Mouse (Mus musculus) CH12.LX (cell line): ENCODE measurements at regions not wholly inside any gene's neighbourhood (a gene's known extent, or its start where the extent isn't known, plus 50 kb on each side); places are given as distances from the start of the nearest gene placed in this dataset.

ENCODE experiments used
- DNase-seq: peaks from one replicate; pipeline ENCODE4 v3.0.0-alpha.2; 2013; ENCODE audit errors: extremely low read depth
- H3K27ac ChIP-seq: 2 replicates; pipeline ENCODE4 v1.5.1; 2012; ENCODE audit warnings: low read depth, mild to moderate bottlenecking, control low read depth, moderate library complexity; ENCODE audit not compliant: insufficient read depth
- H3K27me3 ChIP-seq: replicated peaks from 2 replicates; pipeline ENCODE3; 2012; ENCODE audit warnings: inconsistent platforms
- H3K36me3 ChIP-seq, 2 experiments: replicated peaks in 1 of 2; 2 replicates each; pipeline versions ENCODE3 to v1.6.1; 2012; ENCODE audit warnings: inconsistent platforms in 1 of 2, low read length in 1 of 2, mild to moderate bottlenecking in 1 of 2, mixed read lengths in 1 of 2, moderate library complexity in 1 of 2; ENCODE audit not compliant: control insufficient read depth in 1 of 2, insufficient read depth in 1 of 2
- H3K4me1 ChIP-seq, 2 experiments: 2 replicates each; pipeline ENCODE4 v1.6.1; 2012; ENCODE audit warnings: inconsistent platforms in 1 of 2, moderate library complexity in 1 of 2; ENCODE audit not compliant: insufficient read depth in 2 of 2, control insufficient read depth in 1 of 2
- H3K4me2 ChIP-seq: 2 replicates; pipeline ENCODE4 v1.6.1; 2012; ENCODE audit warnings: low read depth, mild to moderate bottlenecking, control low read depth; ENCODE audit not compliant: poor library complexity, insufficient read depth, severe bottlenecking
- H3K4me3 ChIP-seq, 3 experiments: fragments of 150-350 bp in 1 of 3; sonication (generic) in 1 of 3; replicated peaks in 1 of 3; 2 replicates each; pipeline versions ENCODE3 to v1.5.1; 2011 to 2012; ENCODE audit warnings: low read depth in 2 of 3, low read length in 2 of 3, mild to moderate bottlenecking in 2 of 3, moderate library complexity in 2 of 3, control low read depth in 1 of 3, improper control_type of control experiment in 1 of 3, inconsistent platforms in 1 of 3, mixed read lengths in 1 of 3; ENCODE audit not compliant: poor library complexity in 1 of 3
- H3K79me2 ChIP-seq: replicated peaks from 2 replicates; pipeline ENCODE4 v1.6.1; 2012; ENCODE audit warnings: mild to moderate bottlenecking, moderate library complexity; ENCODE audit not compliant: control insufficient read depth, poor library complexity, insufficient read depth, severe bottlenecking; ENCODE audit errors: extremely low read depth
- H3K9ac ChIP-seq: 2 replicates; pipeline ENCODE4 v1.6.1; 2012; ENCODE audit warnings: low read depth, mild to moderate bottlenecking, control low read depth, moderate library complexity; ENCODE audit not compliant: insufficient read depth
- H3K9me3 ChIP-seq: replicated peaks from 2 replicates; pipeline ENCODE3; 2012; ENCODE audit warnings: low read length, inconsistent platforms, mixed read lengths
- BHLHE40 ChIP-seq: IDR thresholded peaks from 2 replicates; pipeline ENCODE4 v1.6.1; 2011; ENCODE audit warnings: mild to moderate bottlenecking, low read depth, low read length, improper control_type of control experiment
- CHD2 ChIP-seq: IDR thresholded peaks from 2 replicates; pipeline ENCODE4 v1.6.1; 2011; ENCODE audit warnings: low read length, improper control_type of control experiment
- ELF1 ChIP-seq: IDR thresholded peaks from 2 replicates; pipeline ENCODE4 v1.6.1; 2014; ENCODE audit warnings: low read depth, mild to moderate bottlenecking, inconsistent platforms, low read length, improper control_type of control experiment
- EP300 ChIP-seq: IDR thresholded peaks from 2 replicates; pipeline ENCODE4 v1.6.1; 2011; ENCODE audit warnings: low read length, improper control_type of control experiment
- ETS1 ChIP-seq: conservative IDR thresholded peaks from 2 replicates; pipeline ENCODE4 v1.6.1; 2012; ENCODE audit warnings: low read depth, mild to moderate bottlenecking, inconsistent platforms, low read length, improper control_type of control experiment, moderate library complexity
- HCFC1 ChIP-seq: IDR thresholded peaks from 2 replicates; pipeline ENCODE4 v1.6.1; 2012; ENCODE audit warnings: low read depth, mild to moderate bottlenecking, inconsistent platforms, low read length, improper control_type of control experiment
- IRF4 ChIP-seq: IDR thresholded peaks from 2 replicates; pipeline ENCODE4 v1.6.1; 2014; ENCODE audit warnings: low read depth, mild to moderate bottlenecking, inconsistent platforms, low read length, improper control_type of control experiment
- JUN ChIP-seq: IDR thresholded peaks from 2 replicates; pipeline ENCODE4 v1.6.1; 2011; ENCODE audit warnings: low read depth, mild to moderate bottlenecking, low read length, improper control_type of control experiment, moderate library complexity; ENCODE audit not compliant: insufficient read depth
- JUND ChIP-seq: conservative IDR thresholded peaks from 2 replicates; pipeline ENCODE4 v1.6.1; 2011; ENCODE audit warnings: low read depth, low read length, improper control_type of control experiment
- KAT2A ChIP-seq: IDR thresholded peaks from 2 replicates; pipeline ENCODE4 v1.6.1; 2012; ENCODE audit warnings: low read length, improper control_type of control experiment, inconsistent platforms; ENCODE audit not compliant: insufficient replicate concordance
- MAFK ChIP-seq: IDR thresholded peaks from 2 replicates; pipeline ENCODE4 v1.6.1; 2011; ENCODE audit warnings: low read length, improper control_type of control experiment; ENCODE audit not compliant: insufficient replicate concordance
- MAX ChIP-seq: IDR thresholded peaks from 2 replicates; pipeline ENCODE4 v1.6.1; 2011; ENCODE audit warnings: low read length, improper control_type of control experiment
- MAZ ChIP-seq: IDR thresholded peaks from 2 replicates; pipeline ENCODE4 v1.6.1; 2012; ENCODE audit warnings: low read depth, mild to moderate bottlenecking, inconsistent platforms, low read length, improper control_type of control experiment, moderate library complexity
- MEF2A ChIP-seq: IDR thresholded peaks from 2 replicates; pipeline ENCODE4 v1.6.1; 2014; ENCODE audit warnings: low read depth, mild to moderate bottlenecking, inconsistent platforms, low read length, improper control_type of control experiment, borderline replicate concordance
- MXI1 ChIP-seq: IDR thresholded peaks from 2 replicates; pipeline ENCODE4 v1.6.1; 2011; ENCODE audit warnings: mild to moderate bottlenecking, low read depth, low read length, improper control_type of control experiment
- MYC ChIP-seq: IDR thresholded peaks from 2 replicates; pipeline ENCODE4 v1.6.1; 2011; ENCODE audit warnings: low read depth, mild to moderate bottlenecking, improper control_type of control experiment, low read length
- NELFE ChIP-seq: IDR thresholded peaks from 2 replicates; pipeline ENCODE4 v1.6.1; 2011; ENCODE audit warnings: low read depth, low read length, improper control_type of control experiment
- PAX5 ChIP-seq: IDR thresholded peaks from 2 replicates; pipeline ENCODE4 v1.6.1; 2012; ENCODE audit warnings: low read length, inconsistent platforms, mixed read lengths
- POLR2A ChIP-seq: IDR thresholded peaks from 2 replicates; pipeline ENCODE4 v1.6.1; 2011; ENCODE audit warnings: low read depth, mild to moderate bottlenecking, improper control_type of control experiment, low read length
- POLR2AphosphoS2 ChIP-seq: IDR thresholded peaks from 2 replicates; pipeline ENCODE4 v1.6.1; 2011; ENCODE audit warnings: low read depth, low read length, improper control_type of control experiment
- RCOR1 ChIP-seq: conservative IDR thresholded peaks from 2 replicates; pipeline ENCODE4 v1.6.1; 2012; ENCODE audit warnings: low read depth, mild to moderate bottlenecking, inconsistent platforms, low read length, improper control_type of control experiment
- SIN3A ChIP-seq: IDR thresholded peaks from 2 replicates; pipeline ENCODE4 v1.6.1; 2012; ENCODE audit warnings: low read length, improper control_type of control experiment, inconsistent platforms
- SMC3 ChIP-seq: IDR thresholded peaks from 2 replicates; pipeline ENCODE4 v1.6.1; 2011; ENCODE audit warnings: low read depth, low read length, improper control_type of control experiment
- TBP ChIP-seq: conservative IDR thresholded peaks from 2 replicates; pipeline ENCODE4 v1.6.1; 2011; ENCODE audit warnings: low read depth, low read length, improper control_type of control experiment
- TCF12 ChIP-seq: IDR thresholded peaks from 2 replicates; pipeline ENCODE4 v1.6.1; 2014; ENCODE audit warnings: low read depth, mild to moderate bottlenecking, inconsistent platforms, low read length, improper control_type of control experiment
- UBTF ChIP-seq: IDR thresholded peaks from 2 replicates; pipeline ENCODE4 v1.6.1; 2012; ENCODE audit warnings: low read depth, mild to moderate bottlenecking, inconsistent platforms, low read length, improper control_type of control experiment, moderate library complexity
- USF1 ChIP-seq: IDR thresholded peaks from 2 replicates; pipeline ENCODE4 v1.6.1; 2014; ENCODE audit warnings: low read depth, mild to moderate bottlenecking, inconsistent platforms, low read length, improper control_type of control experiment
- ZC3H11A ChIP-seq: IDR thresholded peaks from 2 replicates; pipeline ENCODE4 v1.6.1; 2012; ENCODE audit warnings: low read depth, mild to moderate bottlenecking, inconsistent platforms, low read length, improper control_type of control experiment
- ZKSCAN1 ChIP-seq: IDR thresholded peaks from 2 replicates; pipeline ENCODE4 v1.6.1; 2012; ENCODE audit warnings: low read depth, inconsistent platforms, low read length, improper control_type of control experiment, borderline replicate concordance
- ZMIZ1 ChIP-seq: IDR thresholded peaks from 2 replicates; pipeline ENCODE4 v1.6.1; 2012; ENCODE audit warnings: low read depth, mild to moderate bottlenecking, inconsistent platforms, low read length, improper control_type of control experiment
- ZNF384 ChIP-seq: IDR thresholded peaks from 2 replicates; pipeline ENCODE4 v1.6.1; 2012; ENCODE audit warnings: low read depth, low read length, improper control_type of control experiment, inconsistent platforms
- dilution Hi-C: fragments of 300-500 bp; cut with MboI; formaldehyde crosslinking; loops from 2 replicates; pipeline ENCODE4 v1.14.3; 2020; ENCODE audit warnings: low sequenced_read_pairs; ENCODE audit not compliant: extremely low pct_unique_long_range_greater_than_20kb, extremely low pct_ligation_motif_present
- in situ Hi-C: fragments of 300-500 bp; cut with MboI; formaldehyde crosslinking; loops from 3 replicates; pipeline ENCODE4 v1.14.3; 2019; ENCODE audit warnings: low sequenced_read_pairs, low pct_ligation_motif_present, low pct_unique_long_range_greater_than_20kb, mixed read lengths

GRCm38 (mm10) chr5:50728337-50729003 lies 669.7 kb upstream of the Adgra3 start (continued):
- no peak for TF ChIP-seq USF1
- peak; percentile 4; the same call in 1 of the 2 replicates for TF ChIP-seq NELFE
- TF ChIP-seq ETS1: peak; percentile 77
- TF ChIP-seq BHLHE40: peak; percentile 84
- no peak for TF ChIP-seq POLR2AphosphoS2
- no peak for TF ChIP-seq PAX5
- peak; percentile 93 for TF ChIP-seq CHD2
- no peak for TF ChIP-seq KAT2A
- no peak for TF ChIP-seq ZC3H11A

DNA sequence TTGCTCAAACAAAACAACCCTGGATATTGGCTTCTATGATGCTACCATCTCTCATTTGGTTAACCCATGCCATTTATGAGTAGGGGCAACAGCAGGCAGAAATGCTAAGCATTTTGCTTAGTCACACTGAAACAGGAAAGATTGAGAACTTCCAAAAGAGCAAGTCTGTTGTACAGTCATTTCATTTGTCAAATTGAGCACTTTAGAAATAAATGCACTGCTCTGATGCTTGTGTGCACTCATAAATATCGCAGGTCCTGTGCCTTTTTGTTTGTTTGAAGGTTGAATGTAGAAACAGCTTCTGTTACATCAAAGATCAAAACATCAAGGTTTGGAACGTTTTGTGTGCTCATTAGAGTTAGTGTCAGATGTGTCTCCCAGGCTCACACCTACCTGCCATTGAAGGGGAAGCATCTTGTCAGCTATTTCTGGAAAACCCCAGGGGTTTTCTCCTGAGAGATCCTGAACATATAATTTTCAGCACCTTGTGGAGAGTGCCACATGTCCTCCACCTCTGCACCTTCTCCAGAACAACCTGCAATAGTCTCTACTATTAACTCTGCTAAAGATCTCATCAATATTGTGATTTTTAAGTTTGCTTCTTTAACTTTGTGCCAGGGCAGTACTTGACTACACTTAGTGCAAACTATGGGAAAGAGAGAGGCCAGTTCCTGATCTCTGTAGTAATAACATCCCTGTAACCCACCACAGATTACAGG lies 648.3 kb upstream of the Adgra3 start:
- in situ Hi-C loops (no loop called here), dilution Hi-C loops (no loop called here)
- H3K4me3 ChIP-seq: no peak overlapping the region
- no peaks in the 10 kb centered on the region for H3K79me2 ChIP-seq
- peak overlapping the region; percentile 19 for H3K4me2 ChIP-seq
- no peak overlapping the region for H3K9ac ChIP-seq
- H3K27me3 ChIP-seq: no peaks in the 10 kb centered on the region
- H3K36me3 ChIP-seq: no peaks in the 10 kb centered on the region
- H3K4me1 ChIP-seq: peaks cover 2 to 22% of the 10 kb centered on the region in 2 experiments
- TF ChIP-seq MXI1 (no peak; the same call in 1 of the 2 replicates), TCF12 (peak; percentile 60; the same call in 1 of the 2 replicates), ZMIZ1 (no peak), EP300 (peak; percentile 84), UBTF (no peak), MAX (peak; percentile 74; the same call in 1 of the 2 replicates), JUND (peak; percentile 85), POLR2A (no peak), IRF4 (peak; percentile 92), MAFK (peak; percentile 50; the same call in 1 of the 2 replicates), POLR2AphosphoS2 (no peak), ETS1 (peak; percentile 63; the same call in 1 of the 2 replicates), HCFC1 (no peak), TBP (no peak; the same call in 1 of the 2 replicates), MEF2A (peak; percentile 46; the same call in 1 of the 2 replicates), KAT2A (no peak), SMC3 (no peak), RCOR1 (peak; percentile 86; the same call in 1 of the 2 replicates), JUN (peak; percentile 56), MAZ (0 out of 2 replicates have a peak, but pooled peaks have one; percentile 21), CHD2 (peak; percentile 55), BHLHE40 (0 out of 2 replicates have a peak, but pooled peaks have one; percentile 13), ELF1 (no peak), SIN3A (no peak), NELFE (0 out of 2 replicates have a peak, but pooled peaks have one; percentile 25), ZKSCAN1 (no peak), ZNF384 (no peak), MYC (peak; percentile 85)
- DNase-seq: peak; percentile 51
- H3K9me3 ChIP-seq: no peaks in the 10 kb centered on the region
- H3K27ac ChIP-seq: peak overlapping the region; percentile 79
